Mouse (Mus musculus): ENCODE results near the gene Pfkfb3.

- no peak for TF ChIP-seq CTCF (IDR thresholded peaks at IDR 0.05; ENCODE audit: low read depth, low read length)
- no peak for TF ChIP-seq POLR2A (IDR thresholded peaks at IDR 0.05; ENCODE audit: extremely low read depth, insufficient read depth, low read length)
These were observed 12.4 kb upstream of the Pfkfb3 start for GRCm38 (mm10) chr2:11566241-11566640.
